Mouse (Mus musculus) MEL (cell line): ENCODE results near the gene Slc18a2. TPM values are rescaled to one million over a fixed set of nuclear protein-coding genes. Genes with fewer than 3 reads are reported as not detected.

Experiments
- DNase-seq: peaks from one replicate; pipeline ENCODE4 v3.0.0; 2011; ENCODE audit warnings: low read depth, low spot score
- H3K27ac ChIP-seq: 2 replicates; pipeline ENCODE4 v1.5.1; 2012; ENCODE audit warnings: low read depth, mild to moderate bottlenecking, control low read depth, low read length, moderate library complexity; ENCODE audit not compliant: control insufficient read depth
- H3K27me3 ChIP-seq, 2 experiments: fragments of 150-350 bp in 1 of 2; sonication (generic) in 1 of 2; 2 replicates each; pipeline ENCODE4 v1.6.1; 2012; ENCODE audit warnings: low read length in 2 of 2, mild to moderate bottlenecking in 2 of 2, improper control_type of control experiment in 1 of 2, moderate library complexity in 1 of 2; ENCODE audit not compliant: insufficient read depth in 2 of 2, control insufficient read depth in 1 of 2
- H3K36me3 ChIP-seq, 2 experiments: 2 replicates each; pipeline ENCODE4 v1.6.1; 2012 to 2014; ENCODE audit warnings: low read length in 2 of 2, improper control_type of control experiment in 1 of 2, inconsistent platforms in 1 of 2, mild to moderate bottlenecking in 1 of 2; ENCODE audit not compliant: insufficient read depth in 2 of 2, control insufficient read depth in 1 of 2
- H3K4me1 ChIP-seq, 2 experiments: fragments of 150-350 bp in 1 of 2; sonication (generic) in 1 of 2; 2 replicates each; pipeline ENCODE4 v1.6.1; 2012; ENCODE audit warnings: low read length in 2 of 2, improper control_type of control experiment in 1 of 2, mild to moderate bottlenecking in 1 of 2; ENCODE audit not compliant: insufficient read depth in 2 of 2, control insufficient read depth in 1 of 2
- H3K4me3 ChIP-seq, 2 experiments: fragments of 150-350 bp in 1 of 2; sonication (generic) in 1 of 2; 2 replicates each; pipeline ENCODE4 v1.5.1; 2012; ENCODE audit warnings: low read depth in 2 of 2, low read length in 2 of 2, mild to moderate bottlenecking in 2 of 2, moderate library complexity in 2 of 2, control low read depth in 1 of 2, improper control_type of control experiment in 1 of 2; ENCODE audit not compliant: control insufficient read depth in 1 of 2, insufficient read depth in 1 of 2
- H3K79me2 ChIP-seq: 2 replicates; pipeline ENCODE4 v1.6.1; 2012; ENCODE audit warnings: mild to moderate bottlenecking, low read length, moderate library complexity; ENCODE audit not compliant: control insufficient read depth, poor library complexity, insufficient read depth
- H3K9ac ChIP-seq: 2 replicates; pipeline ENCODE4 v1.6.1; 2012; ENCODE audit warnings: low read depth, mild to moderate bottlenecking, control low read depth, low read length, moderate library complexity; ENCODE audit not compliant: control insufficient read depth, poor library complexity, severe bottlenecking
- H3K9me3 ChIP-seq: fragments of 150-350 bp; sonication (generic); replicated peaks from 2 replicates; pipeline ENCODE4 v1.6.1; 2012; ENCODE audit warnings: mild to moderate bottlenecking, low read length, improper control_type of control experiment, moderate library complexity; ENCODE audit not compliant: insufficient read depth
- BHLHE40 ChIP-seq: IDR thresholded peaks from 2 replicates; pipeline ENCODE4 v1.6.1; 2012; ENCODE audit warnings: low read depth, mild to moderate bottlenecking, inconsistent platforms, low read length, improper control_type of control experiment, borderline replicate concordance
- CHD2 ChIP-seq: IDR thresholded peaks from 2 replicates; pipeline ENCODE4 v1.6.1; 2011; ENCODE audit warnings: low read length, improper control_type of control experiment
- CTCF ChIP-seq, 3 experiments: IDR thresholded peaks in 2 of 3; conservative IDR thresholded peaks in 1 of 3; 2 replicates each; pipeline ENCODE4 v1.5.1; 2011 to 2012; ENCODE audit warnings: low read length in 3 of 3, low read depth in 2 of 3, mild to moderate bottlenecking in 2 of 3, improper control_type of control experiment in 1 of 3, inconsistent platforms in 1 of 3, mixed read lengths in 1 of 3, moderate library complexity in 1 of 3; ENCODE audit not compliant: control insufficient read depth in 1 of 3, insufficient read depth in 1 of 3, poor library complexity in 1 of 3, severe bottlenecking in 1 of 3
- ELF1 ChIP-seq: IDR thresholded peaks from 2 replicates; pipeline ENCODE4 v1.6.1; 2014; ENCODE audit warnings: low read depth, mild to moderate bottlenecking, inconsistent platforms, low read length, improper control_type of control experiment, moderate library complexity
- EP300 ChIP-seq, 2 experiments: IDR thresholded peaks; 2 replicates each; pipeline ENCODE4 v1.6.1; 2011; ENCODE audit warnings: improper control_type of control experiment in 2 of 2, low read length in 2 of 2, low read depth in 1 of 2, mild to moderate bottlenecking in 1 of 2
- ETS1 ChIP-seq: IDR thresholded peaks from 2 replicates; pipeline ENCODE4 v1.6.1; 2012; ENCODE audit warnings: low read depth, mild to moderate bottlenecking, inconsistent platforms, low read length, improper control_type of control experiment, moderate library complexity
- GABPA ChIP-seq: IDR thresholded peaks from 2 replicates; pipeline ENCODE4 v1.6.1; 2012; ENCODE audit warnings: low read depth, mild to moderate bottlenecking, inconsistent platforms, low read length, improper control_type of control experiment, moderate library complexity
- GATA1 ChIP-seq: IDR thresholded peaks from 2 replicates; pipeline ENCODE4 v1.6.1; 2011; ENCODE audit warnings: low read depth, low read length, improper control_type of control experiment
- HCFC1 ChIP-seq: IDR thresholded peaks from 2 replicates; pipeline ENCODE4 v1.6.1; 2012; ENCODE audit warnings: low read depth, mild to moderate bottlenecking, inconsistent platforms, low read length, improper control_type of control experiment, moderate library complexity
- JUND ChIP-seq: IDR thresholded peaks from 2 replicates; pipeline ENCODE4 v1.6.1; 2011; ENCODE audit warnings: low read depth, mild to moderate bottlenecking, improper control_type of control experiment, low read length
- KAT2A ChIP-seq: conservative IDR thresholded peaks from 2 replicates; pipeline ENCODE4 v1.6.1; 2012; ENCODE audit warnings: low read depth, low read length, improper control_type of control experiment, inconsistent platforms
- MAFK ChIP-seq: IDR thresholded peaks from 2 replicates; pipeline ENCODE4 v1.6.1; 2011; ENCODE audit warnings: low read depth, mild to moderate bottlenecking, low read length, improper control_type of control experiment, borderline replicate concordance
- MAX ChIP-seq: IDR thresholded peaks from 2 replicates; pipeline ENCODE4 v1.6.1; 2011; ENCODE audit warnings: low read length, improper control_type of control experiment
- MAZ ChIP-seq: IDR thresholded peaks from 2 replicates; pipeline ENCODE4 v1.6.1; 2012; ENCODE audit warnings: low read depth, mild to moderate bottlenecking, inconsistent platforms, low read length, improper control_type of control experiment
- MYC ChIP-seq: IDR thresholded peaks from 2 replicates; pipeline ENCODE4 v1.6.1; 2011; ENCODE audit warnings: low read depth, mild to moderate bottlenecking, low read length, improper control_type of control experiment, moderate library complexity
- POLR2A ChIP-seq, 2 experiments: IDR thresholded peaks; 2 replicates each; pipeline ENCODE4 v1.6.1; 2011 to 2012; ENCODE audit warnings: low read length in 2 of 2, mild to moderate bottlenecking in 2 of 2, control low read depth in 1 of 2, improper control_type of control experiment in 1 of 2, low read depth in 1 of 2, moderate library complexity in 1 of 2; ENCODE audit not compliant: control insufficient read depth in 1 of 2, insufficient read depth in 1 of 2, poor library complexity in 1 of 2
- SIN3A ChIP-seq: IDR thresholded peaks from 2 replicates; pipeline ENCODE4 v1.6.1; 2012; ENCODE audit warnings: low read length, improper control_type of control experiment, inconsistent platforms
- SMC3 ChIP-seq: IDR thresholded peaks from 2 replicates; pipeline ENCODE4 v1.6.1; 2011; ENCODE audit warnings: low read depth, low read length, improper control_type of control experiment
- TAL1 ChIP-seq: IDR thresholded peaks from 2 replicates; pipeline ENCODE4 v1.6.1; 2012; ENCODE audit warnings: mild to moderate bottlenecking, inconsistent platforms, low read length, moderate library complexity, mixed read lengths
- TBP ChIP-seq: IDR thresholded peaks from 2 replicates; pipeline ENCODE4 v1.8.0; 2011; ENCODE audit warnings: low read depth, low read length, improper control_type of control experiment
- TCF12 ChIP-seq: IDR thresholded peaks from 2 replicates; pipeline ENCODE4 v1.6.1; 2014; ENCODE audit warnings: low read depth, mild to moderate bottlenecking, inconsistent platforms, low read length, improper control_type of control experiment, moderate library complexity
- UBTF ChIP-seq: IDR thresholded peaks from 2 replicates; pipeline ENCODE4 v1.6.1; 2012; ENCODE audit warnings: low read depth, mild to moderate bottlenecking, inconsistent platforms, low read length, improper control_type of control experiment, moderate library complexity, borderline replicate concordance; ENCODE audit not compliant: insufficient read depth
- USF2 ChIP-seq, 2 experiments: IDR thresholded peaks; 2 replicates each; pipeline ENCODE4 v1.6.1; 2011 to 2012; ENCODE audit warnings: improper control_type of control experiment in 2 of 2, low read length in 2 of 2, borderline replicate concordance in 1 of 2, inconsistent platforms in 1 of 2, low read depth in 1 of 2, mild to moderate bottlenecking in 1 of 2; ENCODE audit not compliant: insufficient read depth in 1 of 2
- ZNF384 ChIP-seq: IDR thresholded peaks from 2 replicates; pipeline ENCODE4 v1.6.1; 2012; ENCODE audit warnings: low read depth, mild to moderate bottlenecking, inconsistent platforms, low read length, improper control_type of control experiment
- polyA plus RNA-seq, 2 experiments: library from polyadenylated mRNA; stranded (reverse) in 1 of 2; unstranded in 1 of 2; fragments of >175 nt in 1 of 2; fragments of >200 nt in 1 of 2; gene quantifications; 2 replicates each; pipeline versions ENCODE4 v1.2.1 to v1.2.4; 2012; ENCODE audit warnings: low replicate concordance in 2 of 2, low read depth in 1 of 2; ENCODE audit not compliant: insufficient read length in 2 of 2, insufficient read depth in 1 of 2, missing spikeins in 1 of 2
- total RNA-seq: library from RNA; depleted of rRNA; stranded (reverse); fragments of 300-350 nt; gene quantifications from 2 replicates; pipeline ENCODE4 v1.2.3, GENCODE M21; 2012

The Slc18a2 gene
- total and polyA plus RNA-seq, 3 experiments, result 1.5 to 4.2 TPM; not detected in 1

DNA sequence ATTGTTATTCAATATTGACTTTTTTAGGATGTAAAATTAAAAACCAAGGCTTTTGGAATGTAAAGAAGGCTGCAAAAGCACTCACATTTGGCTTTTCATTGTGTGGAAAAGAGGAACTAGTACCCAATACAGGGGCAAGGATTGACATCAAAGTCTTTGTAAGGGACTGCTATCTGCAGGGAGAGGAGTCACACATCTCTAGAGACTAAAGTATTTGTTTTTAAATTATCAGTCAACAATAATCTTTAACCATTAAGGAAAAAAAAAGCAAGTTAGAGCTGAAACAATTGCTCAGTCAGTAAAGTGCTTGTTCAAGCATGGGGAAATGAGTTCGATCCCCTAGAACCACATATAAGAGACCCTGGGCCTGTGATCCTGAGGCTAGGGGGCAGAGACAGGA is 76.0 kb downstream of the Slc18a2 start (continued):
- TF ChIP-seq MAX, result no peak
- TF ChIP-seq POLR2A (IDR thresholded peaks at IDR 0.05; ENCODE audit: control insufficient read depth in 1 of 2, insufficient read depth in 1 of 2, low read depth in 1 of 2, low read length in 2 of 2, poor library complexity in 1 of 2), result no peak
- no peak for TF ChIP-seq BHLHE40
- TF ChIP-seq MAZ, result 0 out of 2 replicates have a peak, but pooled peaks have one; percentile 6
- no peak for TF ChIP-seq SMC3
- no peak for TF ChIP-seq GABPA
- TF ChIP-seq KAT2A, result no peak
- TF ChIP-seq, all 39 proteins: peak for 10

DNA sequence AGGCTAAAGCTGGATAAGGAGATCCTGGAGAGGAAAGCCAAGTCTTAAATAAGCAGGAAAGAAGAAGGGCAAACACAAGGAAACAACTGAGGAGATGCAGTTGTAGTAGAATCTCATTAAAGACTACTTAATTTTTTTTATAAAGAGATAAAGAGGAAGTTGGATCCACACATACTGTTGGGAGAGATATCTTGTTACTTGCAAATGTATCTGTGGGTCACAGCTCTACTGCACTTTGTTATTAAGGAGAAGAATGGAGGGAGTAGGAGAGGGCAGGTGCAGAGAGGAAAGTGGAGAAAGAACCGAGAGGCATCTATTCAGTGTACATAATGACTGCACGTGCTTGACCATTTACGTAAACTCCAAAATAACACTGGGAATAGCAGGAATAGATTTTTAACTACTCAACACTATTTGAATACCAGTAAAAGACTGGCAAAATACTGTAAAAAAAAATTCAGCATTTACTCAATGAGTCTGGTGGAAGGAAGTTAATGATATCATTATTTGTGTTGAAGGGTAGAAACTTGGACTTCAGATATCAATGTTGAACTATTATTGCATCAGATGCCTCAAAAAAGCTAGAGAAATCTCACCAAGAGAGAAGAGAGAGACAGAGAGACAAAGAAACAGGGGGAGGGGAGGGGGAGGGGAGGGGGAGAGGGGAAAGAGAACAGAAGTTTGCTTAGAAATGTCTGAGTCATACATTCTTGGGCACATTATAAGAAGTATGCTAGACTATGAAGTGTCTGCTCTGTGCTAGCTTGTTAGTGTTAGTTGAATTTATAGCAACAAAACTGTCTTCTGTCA is 77.4 kb downstream of the Slc18a2 start:
- peaks cover 61 to 74% of the 10 kb centered on the region in 2 experiments for H3K36me3 ChIP-seq
- H3K27me3 ChIP-seq, result no peaks in the 10 kb centered on the region
- DNase-seq, result peak; percentile 91
- no peaks in the 10 kb centered on the region for H3K9me3 ChIP-seq
- H3K9ac ChIP-seq, result peak overlapping the region; percentile 58
- H3K4me3 ChIP-seq, result peak overlapping the region in 1 of 2 experiments; percentile 31; a peak in 2 of 4 replicates
- TF ChIP-seq SIN3A (peak; percentile 70), TCF12 (peak; percentile 88), MAFK (0 out of 2 replicates have a peak, but pooled peaks have one; percentile 15), EP300 (IDR thresholded peaks at IDR 0.05; ENCODE audit: low read depth in 1 of 2, low read length in 2 of 2) (peak; percentile 62 to 79; a peak in 3 of 4 replicates), MAX (peak; percentile 44), TAL1 (peak; percentile 80), MYC (peak; percentile 87; the same call in 1 of the 2 replicates), ETS1 (peak; percentile 57), CHD2 (peak; percentile 22; the same call in 1 of the 2 replicates), KAT2A (peak; percentile 51), MAZ (peak; percentile 81), JUND (0 out of 2 replicates have a peak, but pooled peaks have one; percentile 50), BHLHE40 (peak; percentile 63), ELF1 (no peak), ZNF384 (peak; percentile 81), UBTF (no peak), HCFC1 (0 out of 2 replicates have a peak, but pooled peaks have one; percentile 30), TBP (peak; percentile 35; the same call in 1 of the 2 replicates), USF2 (IDR thresholded peaks at IDR 0.05; ENCODE audit: borderline replicate concordance in 1 of 2, insufficient read depth in 1 of 2, low read depth in 1 of 2, low read length in 2 of 2) (no peak), GATA1 (peak; percentile 81), CTCF (IDR thresholded peaks at IDR 0.05 in 2 of 3, conservative IDR thresholded peaks at IDR 0.05 in 1 of 3; ENCODE audit: control insufficient read depth in 1 of 3, insufficient read depth in 1 of 3, low read depth in 2 of 3, low read length in 3 of 3, poor library complexity in 1 of 3, severe bottlenecking in 1 of 3) (no peak)
- TF ChIP-seq, all 39 proteins: peak for 17
- Histone ChIP-seq H3K27ac (peak overlapping the region; percentile 94), H3K4me1 (peaks cover 34 to 78% of the 10 kb centered on the region in 2 experiments), H3K79me2 (peaks cover 68% of the 10 kb centered on the region)
